Mouse (Mus musculus) T-helper 1 cell (primary cell): ENCODE data around the gene Rhot2.

Experiments used
- in situ Hi-C: fragments of 300-600 bp; cut with MboI, MseI; formaldehyde crosslinking; loops from one replicate; pipeline ENCODE4 v1.15.1; 2025; ENCODE audit warnings: high pct_unique_total_duplicates

Rhot2 gene

DNA sequence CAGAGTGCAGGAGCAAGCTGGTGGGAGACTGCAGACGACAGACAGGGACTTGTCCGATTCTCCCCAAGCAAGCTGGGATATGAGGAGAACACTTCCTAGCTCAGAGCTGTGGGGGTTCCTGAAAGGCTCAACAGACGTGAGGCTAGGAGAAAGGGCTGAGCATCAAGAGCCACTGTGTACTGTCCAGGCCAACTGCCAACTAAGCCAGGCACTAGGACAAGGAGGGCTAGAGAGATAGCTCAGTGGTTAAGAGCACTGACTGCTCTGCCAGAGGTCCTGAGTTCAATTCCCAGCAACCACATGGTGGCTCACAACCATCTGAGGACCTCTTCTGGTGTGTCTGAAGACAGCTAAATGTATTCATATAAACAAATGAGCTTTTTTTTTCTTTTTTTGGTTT lies 2.1 kb downstream of the Rhot2 start:
- in situ Hi-C loops, result no loop called here

DNA sequence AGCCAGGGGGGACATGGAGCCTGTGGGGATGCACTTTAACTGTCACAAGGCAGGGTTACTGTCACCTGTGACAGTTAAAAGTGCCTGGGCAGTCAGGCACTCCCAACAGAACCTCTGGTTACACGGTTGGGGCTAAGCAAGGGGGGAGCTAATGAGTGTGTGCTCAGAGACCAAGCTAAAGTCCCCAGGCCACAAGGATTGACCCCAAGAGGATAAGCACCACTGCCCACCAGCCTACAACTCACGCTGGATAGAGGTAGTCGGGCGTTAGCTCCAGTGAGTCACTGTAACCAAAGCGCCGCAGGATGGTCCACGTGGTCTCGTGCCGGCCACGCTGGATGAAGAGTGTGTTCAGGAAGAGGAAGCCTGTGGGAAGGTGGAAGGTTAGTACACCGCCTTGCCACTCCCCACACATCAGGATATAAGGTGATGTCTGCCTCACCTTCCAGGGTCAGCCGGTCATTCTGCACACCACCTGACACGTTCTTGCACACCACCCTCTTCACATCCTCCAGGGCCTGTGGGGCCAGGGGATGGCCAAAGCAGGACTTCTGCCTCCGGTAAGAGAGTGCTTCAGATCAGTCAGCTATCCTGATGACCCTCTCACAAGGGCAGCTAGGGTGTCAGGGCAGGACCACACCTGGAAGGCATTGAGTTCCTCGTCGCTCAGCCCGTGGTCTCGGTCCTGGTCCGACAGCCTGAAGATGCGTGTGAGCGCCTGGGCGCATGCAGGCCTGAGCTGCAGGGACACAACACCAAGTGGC lies 3.4 kb downstream of the Rhot2 start, which contains the start of gene Gm20683:
TSS of gene Gm20683 (minus strand) at position 647 of the 764 bp plus-strand sequence.
- in situ Hi-C loops, result no loop called here

DNA sequence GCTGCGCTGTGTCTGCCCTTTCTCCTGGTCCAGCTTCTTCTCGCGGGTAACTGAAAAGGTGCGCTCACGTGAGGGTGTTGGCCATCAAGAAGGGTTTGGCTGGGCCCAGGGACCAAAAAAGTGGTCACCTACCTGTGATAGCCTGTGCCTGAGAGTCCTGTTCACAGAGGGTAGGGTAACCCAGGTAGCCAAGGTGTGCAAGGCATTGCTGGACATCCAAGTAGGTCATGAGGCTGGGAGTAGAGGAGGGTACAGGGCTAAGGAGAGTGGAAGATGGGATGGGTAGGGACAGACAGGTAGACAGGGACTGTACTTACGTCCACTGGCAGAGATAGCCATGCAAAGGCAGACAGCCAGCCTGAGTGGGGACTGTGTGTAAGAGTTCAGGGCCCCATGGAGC lies 4.1 kb downstream of the Rhot2 start:
- in situ Hi-C loops, result no loop called here

DNA sequence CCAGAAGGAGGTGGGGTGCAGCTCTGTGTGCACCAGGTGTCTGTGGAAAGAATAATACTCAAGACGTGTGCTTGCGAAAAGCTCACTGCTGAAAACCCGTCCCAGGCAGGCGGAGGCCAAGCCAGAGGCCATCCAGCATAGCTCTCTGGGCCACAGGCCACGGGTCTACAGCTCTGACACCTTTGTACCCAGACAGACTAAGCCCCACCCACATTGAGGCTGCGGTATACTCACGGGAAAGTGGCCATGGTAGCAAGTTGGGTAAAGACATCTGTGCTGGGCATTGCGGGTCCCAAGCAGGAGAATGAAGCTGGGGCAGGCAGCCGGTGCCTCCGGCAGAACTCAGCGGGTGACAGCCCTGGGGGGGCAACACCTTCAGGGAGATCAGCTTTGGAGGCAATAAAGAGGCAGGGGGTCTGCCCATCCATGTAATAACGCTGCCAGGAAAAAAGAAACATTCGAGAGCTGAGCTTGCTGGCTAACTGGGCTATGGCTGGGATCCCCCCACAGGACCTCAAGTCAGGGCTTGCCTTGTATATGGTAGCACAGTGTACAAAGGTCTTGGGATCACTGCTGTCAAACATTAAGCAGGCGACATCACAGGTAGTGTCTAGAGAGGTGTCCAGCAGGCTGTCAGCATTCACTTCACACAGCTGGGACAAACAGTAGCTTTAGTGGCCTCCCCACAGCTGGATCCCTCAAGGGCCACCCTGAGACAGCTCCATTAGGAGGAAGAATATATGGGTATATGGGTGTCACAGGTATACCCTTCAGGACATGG lies 5.0 kb downstream of the Rhot2 start:
- in situ Hi-C loops, result loop anchor here (10.0 kb wide), 1 partner anchor 825 kb away; the partner anchor contains the start of genes Cramp1l and Ift140

DNA sequence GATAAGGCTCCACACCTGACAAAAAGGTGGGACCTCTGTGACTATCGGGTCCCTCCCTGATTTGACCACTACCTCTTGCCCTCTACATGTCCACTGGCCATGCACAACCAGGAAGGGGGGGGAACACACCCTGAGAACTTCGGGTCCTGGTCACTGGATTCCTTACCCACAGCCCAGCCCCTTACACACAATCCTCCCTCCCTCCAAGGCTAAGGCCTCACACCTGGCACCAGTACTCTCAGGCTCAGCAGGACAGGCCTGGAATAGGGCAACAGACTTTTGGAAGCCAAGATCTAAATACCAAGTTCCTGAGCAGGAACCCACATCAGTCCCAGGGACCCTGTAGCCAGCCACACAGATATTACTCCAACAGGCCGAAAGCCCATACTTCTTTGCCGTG lies 5.7 kb downstream of the Rhot2 start:
- in situ Hi-C loops, result loop anchor here (10.0 kb wide), 1 partner anchor 824 kb away; the partner anchor contains the start of genes Cramp1l and Ift140

DNA sequence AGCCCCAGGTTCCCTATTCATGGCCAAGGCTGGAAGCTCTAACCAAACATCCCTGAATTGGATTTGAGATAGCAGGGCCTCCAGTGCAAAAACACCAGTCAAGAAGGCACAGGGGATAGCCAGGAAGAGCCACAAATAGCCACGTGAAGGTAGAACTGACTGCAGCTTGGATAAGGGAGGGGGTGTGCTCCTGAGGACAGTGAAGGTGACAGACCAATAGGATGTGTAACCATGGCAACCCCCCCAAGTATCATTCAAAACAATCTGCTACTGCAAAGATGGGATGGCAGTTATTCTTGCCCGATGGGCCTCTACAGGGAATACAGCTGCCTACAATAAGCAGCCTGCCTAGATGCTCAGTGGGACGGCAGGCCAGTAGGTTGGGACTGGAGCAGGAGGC lies 7.1 kb downstream of the Rhot2 start:
- in situ Hi-C loops, result loop anchor here (10.0 kb wide), 1 partner anchor 823 kb away; the partner anchor contains the start of genes Cramp1l and Ift140

DNA sequence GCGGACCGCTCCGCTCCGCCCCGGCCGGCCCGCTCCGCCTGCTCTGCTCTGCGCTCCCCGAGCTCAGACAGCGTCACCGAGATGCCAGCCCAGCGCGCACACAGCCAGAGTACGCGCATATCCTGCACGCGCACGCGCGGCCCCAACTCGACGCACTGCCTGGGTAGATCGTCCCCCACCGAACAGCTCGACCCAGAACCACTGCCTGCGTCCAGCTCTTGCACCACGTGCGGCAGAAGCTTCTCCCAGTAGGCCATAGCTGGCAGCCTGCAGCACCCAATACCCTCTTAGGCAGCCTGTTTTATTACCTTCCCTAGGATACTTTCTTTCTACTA lies 7.6 kb downstream of the Rhot2 start, which contains the start of gene Rhbdl1:
TSS of gene Rhbdl1 (minus strand) at position 220 of the 335 bp plus-strand sequence.
- in situ Hi-C loops, result loop anchor here (10.0 kb wide), 1 partner anchor 822 kb away; the partner anchor contains the start of genes Cramp1l and Ift140

DNA sequence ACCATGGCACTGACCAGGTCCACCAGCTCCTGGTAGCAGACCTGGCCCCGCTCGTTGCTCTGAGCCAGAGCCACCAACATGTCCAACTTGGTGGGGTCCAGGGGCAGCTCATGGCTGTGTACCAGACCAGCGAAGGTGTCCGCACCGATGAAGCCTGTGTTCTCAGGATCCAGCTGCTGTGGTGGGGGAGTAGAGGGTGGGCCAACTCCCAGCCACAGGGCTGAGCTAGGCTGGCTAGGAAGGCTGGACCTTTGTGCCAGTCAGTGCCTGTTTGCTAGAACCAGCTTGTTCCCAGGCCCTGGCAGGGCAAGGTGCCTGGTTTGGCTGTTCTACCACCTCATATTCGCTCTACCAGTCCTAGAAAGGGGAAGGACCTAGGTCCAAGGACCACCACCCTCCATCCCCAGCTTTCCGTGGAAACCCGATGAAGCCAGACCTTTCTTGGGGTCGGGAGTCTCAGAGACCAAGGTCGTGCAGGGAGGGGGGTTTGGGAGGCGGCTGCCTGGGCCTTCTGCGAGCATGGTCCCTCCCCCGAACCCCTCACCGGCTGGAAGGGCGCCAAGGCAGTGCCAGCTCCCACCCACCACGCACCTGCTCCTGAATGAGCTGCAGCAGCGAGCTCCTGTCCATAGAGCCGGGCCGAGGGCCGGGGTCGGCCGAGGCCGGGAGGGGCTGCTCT lies 8.1 kb downstream of the Rhot2 start:
- in situ Hi-C loops, result loop anchor here (10.0 kb wide), 1 partner anchor 822 kb away; the partner anchor contains the start of genes Cramp1l and Ift140

DNA sequence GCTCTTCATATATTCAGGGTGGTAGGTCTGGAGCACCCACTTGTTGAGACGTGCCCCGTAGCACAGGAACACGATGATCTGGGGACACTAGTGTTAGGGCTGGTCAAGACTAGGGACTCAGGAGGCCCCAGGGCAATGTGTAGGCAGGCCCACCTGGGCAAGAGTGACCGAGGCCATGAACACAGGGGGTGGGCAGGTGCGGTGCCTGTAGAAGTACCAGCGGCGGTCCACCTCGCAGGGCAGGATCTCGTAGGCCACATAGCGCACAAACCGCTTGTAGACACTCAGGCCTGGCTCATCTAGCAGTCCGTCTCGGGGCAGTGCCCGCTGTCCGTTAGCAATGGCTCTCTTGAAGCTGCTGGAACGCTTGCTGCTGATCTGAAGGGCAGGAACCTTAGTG lies 8.8 kb downstream of the Rhot2 start:
- in situ Hi-C loops, result loop anchor here (10.0 kb wide), 1 partner anchor 821 kb away; the partner anchor contains the start of genes Cramp1l and Ift140

DNA sequence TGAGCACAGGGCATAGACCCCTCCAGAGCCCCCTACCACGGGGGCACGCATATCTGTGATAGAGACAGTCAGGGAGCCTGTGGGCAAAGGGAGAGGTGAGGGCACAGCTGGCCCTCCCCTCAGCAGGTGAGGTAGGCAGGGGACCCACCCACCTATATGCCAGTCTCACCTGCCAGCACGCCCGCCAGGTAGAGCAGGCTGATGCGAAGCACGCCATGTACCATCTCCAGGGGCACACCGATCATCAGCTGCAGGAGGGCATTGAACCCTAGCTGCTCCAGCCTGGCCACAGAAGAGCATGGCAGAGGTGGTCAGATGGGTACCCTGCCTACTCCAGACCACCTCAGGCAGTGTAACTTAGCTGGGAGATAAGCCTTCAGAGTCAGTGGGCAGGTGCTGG lies 9.3 kb downstream of the Rhot2 start:
- in situ Hi-C loops, result loop anchor here (10.0 kb wide), 1 partner anchor 820 kb away; the partner anchor contains the start of genes Cramp1l and Ift140

DNA sequence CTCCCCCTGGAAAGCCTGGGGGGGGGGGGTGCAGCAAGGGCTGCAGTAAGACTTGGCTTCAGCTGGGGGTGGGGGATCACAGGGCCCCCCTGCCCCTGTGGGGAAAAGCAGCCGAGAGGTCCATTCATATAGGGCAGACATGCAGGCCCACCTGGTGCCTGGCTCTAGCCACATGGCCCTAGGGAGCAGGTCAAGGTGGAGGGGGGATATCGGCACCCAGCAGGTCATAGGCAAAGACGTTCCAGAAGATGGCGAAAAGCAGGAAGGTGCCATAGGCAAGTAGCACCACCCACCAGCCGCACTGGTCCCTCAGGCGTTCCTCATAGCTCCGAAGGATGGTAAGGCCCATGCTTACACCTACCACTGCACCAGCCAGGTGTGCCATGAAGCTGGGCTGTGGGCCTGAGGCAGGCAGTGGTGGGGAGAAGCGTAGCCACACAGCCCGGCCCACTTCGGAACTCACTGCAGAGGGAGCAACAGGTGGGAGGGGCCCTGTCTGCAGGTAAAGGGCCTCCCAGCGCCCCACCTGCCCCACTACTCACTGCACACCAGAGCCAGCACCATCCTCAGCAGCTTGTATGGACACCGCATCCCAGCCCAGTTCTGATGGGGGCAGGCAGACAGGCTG lies 9.9 kb downstream of the Rhot2 start:
- in situ Hi-C loops, result loop anchor here (10.0 kb wide), 1 partner anchor 820 kb away; the partner anchor contains the start of genes Cramp1l and Ift140

DNA sequence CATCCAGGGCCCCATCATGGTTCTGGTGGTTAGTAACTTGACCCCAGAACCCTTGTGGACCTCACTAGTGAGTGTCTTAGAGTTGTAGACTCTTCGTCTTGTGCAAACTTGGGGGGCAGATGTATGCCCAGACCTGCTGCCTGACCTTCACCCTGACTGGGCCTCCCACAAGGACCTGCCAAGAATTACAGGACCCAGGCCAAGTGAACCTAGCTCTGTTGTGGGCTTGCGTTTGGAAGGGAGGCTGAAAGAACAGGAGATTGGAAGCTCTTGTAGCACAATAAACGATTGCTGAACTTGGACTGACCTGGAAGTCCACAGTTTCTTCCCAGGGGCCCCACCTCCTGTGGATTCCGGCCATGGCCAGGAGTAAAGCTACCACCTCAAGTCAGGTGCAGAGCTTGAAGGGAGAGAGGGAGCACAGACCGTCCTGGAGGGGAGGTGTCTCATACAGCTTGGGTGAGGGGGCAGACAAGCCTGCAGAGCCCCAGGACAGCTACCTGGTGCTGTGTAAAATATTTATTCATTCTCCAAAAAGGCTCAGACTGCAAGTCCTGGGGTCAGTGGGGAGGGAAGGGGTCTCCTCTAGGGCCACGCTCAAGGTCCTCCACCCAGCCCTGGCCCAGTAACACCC lies 10.6 kb downstream of the Rhot2 start:
- in situ Hi-C loops, result loop anchor here (10.0 kb wide), 1 partner anchor 819 kb away; the partner anchor contains the start of genes Cramp1l and Ift140

DNA sequence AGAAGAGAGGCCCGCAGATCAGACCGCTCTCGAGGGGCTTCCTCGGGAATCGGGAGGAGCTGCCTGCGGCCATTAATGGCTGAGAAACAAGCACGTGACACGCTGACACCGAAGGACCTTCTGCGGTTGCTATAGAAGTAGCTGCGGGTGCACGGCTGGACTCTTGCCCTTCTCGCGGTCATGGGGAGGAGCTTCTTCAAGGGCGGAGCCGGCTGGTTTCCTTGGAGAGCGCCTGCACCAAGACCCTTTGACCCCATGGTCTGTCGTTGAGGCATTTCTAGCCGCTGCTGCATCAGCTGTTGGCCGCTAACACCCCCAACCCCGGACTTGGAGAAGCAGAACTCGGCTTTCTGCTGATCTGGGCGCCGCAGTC lies 11.4 kb downstream of the Rhot2 start, which contains the start of gene Stub1:
TSS of gene Stub1 (minus strand) at position 114 of the 373 bp plus-strand sequence.
- in situ Hi-C loops, result loop anchor here (10.0 kb wide), 1 partner anchor 818 kb away; the partner anchor contains the start of genes Cramp1l and Ift140

DNA sequence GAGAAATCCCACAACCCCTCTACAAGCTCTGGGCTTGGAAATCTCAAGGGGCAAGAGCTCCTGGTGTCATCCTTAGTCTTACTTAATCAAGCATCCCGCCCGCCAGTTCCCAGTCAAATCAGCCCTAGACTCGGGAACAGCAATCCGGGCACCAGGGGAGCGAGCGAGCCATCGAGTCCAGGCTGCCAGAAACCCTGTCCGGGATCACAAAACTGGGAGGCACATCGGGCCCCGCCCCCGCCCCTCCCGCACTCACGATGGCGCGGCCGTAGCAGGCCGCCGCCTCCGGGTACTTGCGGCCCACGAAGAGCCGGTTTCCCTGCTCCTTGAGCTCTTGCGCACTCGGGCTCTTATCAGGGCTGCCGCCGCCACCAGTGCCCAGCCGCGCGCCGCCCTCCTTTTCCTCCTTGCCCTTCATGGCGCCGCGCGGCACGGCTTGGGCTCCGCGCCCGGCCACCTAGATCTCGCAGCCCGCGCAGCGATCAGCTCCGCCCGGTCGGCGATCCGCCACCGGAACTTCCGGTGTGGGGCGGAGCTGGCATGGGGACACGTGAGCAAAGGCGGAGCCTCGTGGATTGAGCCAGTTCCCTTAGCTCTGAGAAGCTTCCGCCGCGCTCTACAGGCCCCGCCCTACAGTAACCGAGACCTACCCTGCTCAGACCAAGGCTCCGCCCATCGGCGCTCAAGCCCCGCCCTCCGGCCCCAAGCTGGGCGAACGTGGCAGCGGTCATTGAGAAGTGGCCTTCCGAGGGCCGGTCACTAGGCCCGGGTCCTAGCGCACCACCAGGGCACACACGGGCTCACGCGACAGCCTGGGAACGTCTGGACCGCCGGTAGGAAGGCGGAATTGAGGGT lies 12.0 kb downstream of the Rhot2 start:
- in situ Hi-C loops, result loop anchor here (10.0 kb wide), 1 partner anchor 818 kb away; the partner anchor contains the start of genes Cramp1l and Ift140

DNA sequence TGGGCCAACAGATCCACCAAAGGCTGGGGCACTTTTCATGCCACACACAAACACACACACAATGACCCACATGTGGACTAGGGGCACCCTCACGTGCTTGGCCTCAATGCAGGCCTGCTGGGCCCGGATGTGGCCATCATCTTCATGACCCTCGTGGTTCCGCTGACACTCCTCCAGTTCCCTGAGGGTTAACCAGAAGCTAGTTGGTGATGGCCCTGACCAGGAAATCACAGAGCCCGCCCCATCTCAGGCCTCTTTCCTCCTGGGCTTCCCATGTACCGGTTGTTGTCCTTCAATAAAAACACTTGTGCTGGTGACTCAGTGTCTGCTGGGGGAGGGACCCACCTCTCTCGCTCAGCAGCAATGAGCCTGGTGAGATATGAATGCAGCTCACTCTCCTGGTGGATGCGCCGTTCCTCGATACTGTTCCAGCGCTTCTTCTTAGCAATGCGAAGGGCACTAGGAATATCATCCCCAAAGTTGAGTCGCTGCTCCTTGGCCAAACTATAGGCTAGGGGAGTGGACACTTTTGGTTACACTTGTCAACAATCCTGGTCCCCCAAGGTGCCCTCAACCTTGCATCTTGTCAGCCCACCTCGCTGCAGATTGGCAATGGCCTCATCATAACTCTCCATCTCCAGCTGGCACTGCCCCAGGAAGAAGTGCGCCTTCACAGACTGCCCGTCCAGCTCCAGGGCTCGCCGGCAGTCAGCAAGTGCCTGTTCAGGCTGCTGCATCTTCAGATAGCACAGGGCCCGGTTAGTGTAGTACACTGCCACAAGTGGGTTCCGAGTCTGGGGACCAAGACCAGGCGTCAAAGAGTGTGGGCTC lies 13.0 kb downstream of the Rhot2 start:
- in situ Hi-C loops, result loop anchor here (10.0 kb wide), 1 partner anchor 817 kb away; the partner anchor contains the start of genes Cramp1l and Ift140

DNA sequence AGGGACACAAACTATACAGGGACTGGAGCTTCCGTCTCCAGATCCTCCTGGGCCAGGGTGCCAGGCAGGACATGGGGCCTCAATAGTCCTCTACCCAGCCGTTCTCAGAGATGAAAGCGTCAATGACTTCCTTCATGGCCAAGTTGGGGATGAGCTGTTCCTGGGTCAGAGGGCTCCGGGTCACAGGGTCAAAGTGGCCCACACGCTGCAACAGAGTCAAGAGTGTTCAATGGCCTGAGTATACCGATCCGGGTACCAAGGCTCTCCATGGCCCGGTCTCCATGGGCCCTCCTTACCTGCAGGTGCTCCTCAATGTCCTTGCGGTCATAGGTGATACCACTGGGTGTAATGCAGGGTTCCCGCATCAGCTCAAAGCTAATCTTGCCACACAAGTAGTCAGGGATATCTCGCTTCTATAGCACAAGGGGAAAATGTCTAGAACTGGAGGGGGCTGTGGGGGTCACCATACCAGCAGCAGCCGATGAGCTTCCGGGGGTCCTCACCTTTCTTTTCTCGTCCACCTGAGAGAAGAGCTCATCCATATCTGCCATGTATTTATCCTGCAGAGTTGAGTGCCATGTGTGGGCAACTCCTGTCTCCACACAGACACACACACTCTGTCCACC lies 13.7 kb downstream of the Rhot2 start:
- in situ Hi-C loops, result loop anchor here (10.0 kb wide), 1 partner anchor 816 kb away; the partner anchor contains the start of genes Cramp1l and Ift140

DNA sequence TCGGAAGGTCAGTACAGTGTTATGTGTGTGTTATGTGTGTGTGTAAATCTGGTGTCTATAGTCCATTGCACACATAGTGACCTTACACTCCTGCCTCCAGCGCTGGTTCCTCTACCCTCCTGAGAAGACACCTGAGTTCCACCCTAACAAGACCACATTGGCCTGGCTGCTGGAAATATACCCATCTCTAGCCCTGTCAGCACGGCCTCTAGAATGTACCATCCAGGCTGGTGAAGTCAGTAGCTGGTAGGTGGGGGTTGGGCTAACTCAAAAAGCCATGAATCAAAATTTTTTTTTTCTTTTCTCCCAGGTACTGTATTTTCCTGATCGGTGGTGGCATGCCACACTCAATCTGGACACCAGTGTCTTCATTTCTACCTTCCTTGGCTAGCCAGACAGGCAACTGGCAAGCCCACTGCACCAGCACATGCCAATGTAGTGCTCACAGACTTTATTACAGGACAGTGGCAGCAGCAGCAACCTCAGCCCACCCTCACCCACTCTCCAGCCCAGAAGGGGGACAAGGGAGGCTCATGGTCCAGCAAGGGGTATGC lies 14.4 kb downstream of the Rhot2 start:
- in situ Hi-C loops, result loop anchor here (10.0 kb wide), 1 partner anchor 815 kb away; the partner anchor contains the start of genes Cramp1l and Ift140
